Mouse (Mus musculus): ENCODE results near the gene Igf2r. TPM values are rescaled to one million over a fixed set of nuclear protein-coding genes. Genes with fewer than 3 reads are reported as not detected.
A peak's percentile ranks its signal among the peaks of the same experiment; 100 is the strongest.

The Igf2r gene
- polyA plus RNA-seq, 3 experiments from 2014 or later: 14.8 to 40.1 (median 36.0) TPM

GRCm38 (mm10) chr17:12668478-12669362 is 100.7 kb downstream of the Igf2r start:
- ATAC-seq: no peak

- no peak for ATAC-seq
Measured at GRCm38 (mm10) chr17:12664156-12664555, 105.3 kb downstream of the Igf2r start.

GRCm38 (mm10) chr17:12660572-12661260 is 108.7 kb downstream of the Igf2r start:
- no peak for ATAC-seq

- no peak for ATAC-seq
Measured at GRCm38 (mm10) chr17:12659233-12659632, 110.2 kb downstream of the Igf2r start.

- ATAC-seq: no peak
Measured at GRCm38 (mm10) chr17:12658784-12659183, 110.7 kb downstream of the Igf2r start.

GRCm38 (mm10) chr17:12655826-12656225 is 113.6 kb downstream of the Igf2r start:
- peak; percentile 97 for ATAC-seq

GRCm38 (mm10) chr17:12654061-12654460 is 115.4 kb downstream of the Igf2r start:
- no peak for ATAC-seq

- ATAC-seq: no peak
Measured at GRCm38 (mm10) chr17:12652604-12653003, 116.9 kb downstream of the Igf2r start.

GRCm38 (mm10) chr17:12645461-12645860 is 124.0 kb downstream of the Igf2r start:
- no peak for ATAC-seq

- no peak for ATAC-seq
Measured at GRCm38 (mm10) chr17:12641087-12641486, 128.4 kb downstream of the Igf2r start.

- ATAC-seq: no peak
Measured at GRCm38 (mm10) chr17:12639585-12639984, 129.9 kb downstream of the Igf2r start.

- no peak for ATAC-seq
Measured at GRCm38 (mm10) chr17:12634814-12635213, 134.7 kb downstream of the Igf2r start.

Other genes starting within 250 kb of the Igf2r start
- 1 to 10 TPM in 2 of 3 experiments, under 1 TPM in 1; 0.43 to 8.6 (median 7.9) TPM for gene Slc22a2, start 185.5 kb downstream of the Igf2r start, polyA plus RNA-seq (2017; shearing (Covaris generic))
- 1 to 10 TPM in 1 of 3 experiments, under 1 TPM in 1, not detected in 1; 0.82 to 1.9 TPM for gene Slc22a1, start 93.8 kb downstream of the Igf2r start, polyA plus RNA-seq (2017; shearing (Covaris generic))
- gene Mas1, start 98.5 kb upstream of the Igf2r start, polyA plus RNA-seq (2017; shearing (Covaris generic)): under 1 TPM in 1 of 3 experiments, not detected in 2; 0.39 TPM
- not detected for gene Mrgprh, start 106.4 kb upstream of the Igf2r start, polyA plus RNA-seq (2017; shearing (Covaris generic))
- gene Pnldc1, start 140.6 kb upstream of the Igf2r start, polyA plus RNA-seq (2017; shearing (Covaris generic)): 1 to 10 TPM in 1 of 3 experiments, under 1 TPM in 1, not detected in 1; 0.66 to 1.5 TPM
- 100 to 1,000 TPM; 221 to 332 (median 236) TPM for gene Tcp1, start 146.0 kb upstream of the Igf2r start, polyA plus RNA-seq (2017; shearing (Covaris generic))
- 100 to 1,000 TPM; 192 to 313 (median 193) TPM for gene Mrpl18, start 146.7 kb upstream of the Igf2r start, polyA plus RNA-seq (2017; shearing (Covaris generic))
- 1 to 10 TPM in 1 of 3 experiments, under 1 TPM in 2; 0.67 to 1.2 (median 0.71) TPM for gene Acat3, start 170.9 kb upstream of the Igf2r start, polyA plus RNA-seq (2017; shearing (Covaris generic))
- gene Acat2, start 191.1 kb upstream of the Igf2r start, polyA plus RNA-seq (2017; shearing (Covaris generic)): 10 to 100 TPM; 43.9 to 61.5 (median 48.0) TPM
- gene Wtap, start 224.5 kb upstream of the Igf2r start, polyA plus RNA-seq (2017; shearing (Covaris generic)): 100 to 1,000 TPM; 115 to 197 (median 137) TPM
- gene Sod2, start 237.2 kb upstream of the Igf2r start, polyA plus RNA-seq (2017; shearing (Covaris generic)): 10 to 100 TPM; 58.1 to 60.8 (median 59.0) TPM